Mouse (Mus musculus) E14TG2a.4 (cell line): Measurements from ENCODE around the gene Zfp428.

Source experiments
- CTCF ChIP-seq: conservative IDR thresholded peaks from 2 replicates; pipeline ENCODE4 v1.5.1; 2014; ENCODE audit warnings: low read length
- NANOG ChIP-seq: IDR thresholded peaks from 2 replicates; pipeline ENCODE4 v1.6.1; 2014; ENCODE audit warnings: borderline replicate concordance, low read length, mixed read lengths

DNA sequence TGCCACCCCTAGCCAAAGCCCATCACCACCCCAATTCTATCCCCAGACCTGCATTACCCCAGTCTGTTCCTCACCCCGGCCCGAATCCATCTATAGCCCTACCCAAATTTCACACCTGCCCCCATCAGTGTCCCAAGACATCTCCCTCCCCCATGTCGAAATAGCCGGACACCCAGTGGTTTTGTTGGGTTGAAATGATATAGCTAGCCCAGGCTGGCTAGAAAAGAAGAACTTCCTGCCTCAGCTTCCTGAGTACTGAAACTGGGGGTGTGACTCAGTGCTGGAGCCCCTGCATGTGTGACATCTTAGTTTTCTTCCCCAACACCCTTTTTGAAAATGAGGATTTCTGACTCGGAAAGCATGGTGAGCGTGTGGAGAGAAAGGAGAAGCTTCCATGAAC lies 40.0 kb upstream of the Zfp428 start:
- TF ChIP-seq CTCF (no peak), NANOG (no peak)
